Mouse (Mus musculus) kidney, postnatal 14 days (tissue): ENCODE results near the gene Ccser1.

Source experiments
- DNase-seq: peaks from one replicate; pipeline ENCODE4 v3.0.0; 2022; ENCODE audit warnings: mixed read lengths

The Ccser1 gene

DNA sequence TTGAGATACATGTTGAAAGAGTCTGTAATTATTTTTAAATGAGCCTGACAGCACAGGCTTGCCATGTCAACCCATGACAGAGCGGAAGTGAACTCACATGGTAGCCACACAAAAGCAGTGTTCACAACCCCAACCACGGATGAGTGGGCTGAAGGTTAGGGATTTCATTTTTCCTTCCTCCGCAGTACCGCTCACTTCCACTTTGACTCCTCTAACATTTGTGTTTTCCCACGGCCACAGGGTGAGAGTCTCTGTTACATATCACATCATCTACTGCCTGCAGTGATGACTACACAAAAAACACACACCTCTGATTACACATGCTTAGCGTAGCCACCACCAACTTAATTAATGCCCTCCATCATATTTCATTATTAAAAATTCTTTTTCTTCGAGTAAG is 120.9 kb downstream of the Ccser1 start:
- no peak for DNase-seq

- DNase-seq = no peak
These were observed 121.5 kb downstream of the Ccser1 start for GRCm38 (mm10) chr6:61301631-61302030.

DNA sequence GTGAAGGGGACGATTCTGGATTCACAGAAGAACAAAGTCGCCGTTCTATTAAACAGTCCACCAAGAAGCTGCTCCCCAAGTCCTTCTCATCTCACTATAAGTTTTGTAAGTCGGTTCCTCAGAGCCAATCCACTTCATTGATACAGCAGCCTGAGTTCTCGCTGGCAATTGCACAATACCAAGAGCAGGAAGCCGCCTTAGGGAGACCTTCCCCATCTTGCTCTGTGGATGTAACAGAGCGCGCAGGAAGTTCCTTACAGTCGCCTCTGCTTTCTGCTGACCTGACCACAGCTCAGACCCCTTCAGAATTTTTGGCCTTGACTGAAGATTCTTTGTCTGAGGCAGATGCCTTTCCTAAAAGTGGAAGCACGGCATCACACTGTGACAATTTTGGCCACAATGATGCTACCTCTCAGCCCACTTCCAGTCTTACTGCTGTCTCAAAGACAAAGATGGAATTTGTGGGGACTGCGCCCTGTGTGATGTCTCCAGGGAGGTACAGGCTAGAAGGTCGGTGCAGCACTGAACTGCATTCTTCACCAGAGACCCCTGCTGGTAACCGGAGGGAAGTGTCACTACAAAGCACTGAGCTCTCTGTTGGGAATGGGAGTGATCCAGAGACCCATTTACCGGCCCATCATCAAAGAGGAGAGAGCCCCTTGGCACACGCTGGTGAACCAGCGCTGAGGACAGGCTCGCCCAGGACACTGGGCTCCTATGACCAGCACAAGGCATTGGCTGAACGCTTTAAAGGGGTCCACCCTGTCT is 131.4 kb downstream of the Ccser1 start:
- DNase-seq = no peak

DNA sequence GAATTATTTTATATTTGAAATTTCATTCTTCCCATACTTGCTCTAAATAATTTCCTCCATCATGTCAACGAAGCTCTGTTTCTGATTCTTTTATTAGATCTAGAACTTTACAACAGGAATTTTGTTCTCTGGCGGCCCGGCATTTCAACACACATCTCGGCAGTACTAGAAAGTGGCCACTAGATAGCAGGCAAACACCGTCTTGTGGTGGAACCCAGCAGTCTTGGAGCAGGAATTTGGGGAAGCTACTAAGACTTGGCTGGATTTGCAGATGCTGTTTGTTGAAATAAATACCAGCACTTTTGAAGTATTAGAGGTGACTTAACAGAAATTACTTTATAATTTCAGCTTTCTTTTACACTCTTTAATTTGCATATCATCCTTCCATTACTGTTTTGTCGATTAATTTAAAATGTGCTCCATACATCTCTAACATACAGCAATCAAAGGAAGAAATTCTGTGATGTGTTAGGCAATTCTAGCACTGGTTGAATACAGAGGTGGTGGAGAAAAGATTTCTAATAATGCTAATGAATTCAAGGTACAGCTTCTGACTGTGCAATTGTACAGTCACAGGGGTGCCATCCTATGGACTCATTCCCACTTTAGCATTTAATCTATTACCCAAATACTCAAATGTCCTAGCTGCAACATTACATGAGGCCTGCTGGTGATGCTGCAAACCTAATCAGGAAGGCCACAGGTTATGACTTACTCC is 135.9 kb downstream of the Ccser1 start:
- peak; percentile 46 for DNase-seq

DNA sequence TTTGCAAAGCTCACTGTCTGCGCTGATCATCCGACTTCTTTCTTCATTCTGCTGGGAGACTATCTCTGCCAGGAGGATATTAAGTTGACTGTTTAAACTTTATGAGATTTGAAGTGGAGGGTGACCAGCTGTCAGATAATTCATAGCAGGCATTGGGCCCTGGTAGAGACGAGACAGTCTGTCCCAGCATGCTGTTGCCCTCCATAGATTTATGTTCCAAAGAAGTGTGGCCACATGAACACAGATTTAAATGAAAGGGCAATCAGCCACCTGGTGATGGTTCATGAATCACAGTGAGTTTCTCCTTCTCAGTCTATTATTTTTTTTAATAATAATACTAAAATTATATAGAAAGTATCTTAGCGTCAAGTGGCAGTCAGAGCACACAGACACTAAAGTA is 140.7 kb downstream of the Ccser1 start:
- no peak for DNase-seq

GRCm38 (mm10) chr6:61322328-61322727 is 142.2 kb downstream of the Ccser1 start:
- no peak for DNase-seq

GRCm38 (mm10) chr6:61326131-61326530 is 146.0 kb downstream of the Ccser1 start:
- DNase-seq = no peak

DNA sequence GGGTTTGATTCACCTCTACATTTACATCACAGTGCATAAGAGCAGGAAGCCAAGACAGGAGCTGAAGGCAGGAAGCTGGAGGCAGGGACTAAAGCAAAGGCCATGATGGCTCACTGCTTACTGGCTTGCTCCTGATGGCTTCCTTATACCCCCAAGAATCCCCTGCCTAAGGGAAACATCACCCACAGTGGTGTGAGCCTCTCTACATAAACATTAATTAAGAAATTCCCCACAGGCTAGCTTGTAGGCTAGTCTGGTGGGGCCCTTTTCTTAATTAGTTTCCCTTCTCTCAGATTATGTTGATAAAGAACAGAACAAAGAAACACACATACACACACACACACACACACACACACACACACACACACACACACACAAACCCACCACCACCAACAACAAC is 148.9 kb downstream of the Ccser1 start:
- DNase-seq = no peak

GRCm38 (mm10) chr6:61329593-61330540 is 149.7 kb downstream of the Ccser1 start:
- no peak for DNase-seq

DNA sequence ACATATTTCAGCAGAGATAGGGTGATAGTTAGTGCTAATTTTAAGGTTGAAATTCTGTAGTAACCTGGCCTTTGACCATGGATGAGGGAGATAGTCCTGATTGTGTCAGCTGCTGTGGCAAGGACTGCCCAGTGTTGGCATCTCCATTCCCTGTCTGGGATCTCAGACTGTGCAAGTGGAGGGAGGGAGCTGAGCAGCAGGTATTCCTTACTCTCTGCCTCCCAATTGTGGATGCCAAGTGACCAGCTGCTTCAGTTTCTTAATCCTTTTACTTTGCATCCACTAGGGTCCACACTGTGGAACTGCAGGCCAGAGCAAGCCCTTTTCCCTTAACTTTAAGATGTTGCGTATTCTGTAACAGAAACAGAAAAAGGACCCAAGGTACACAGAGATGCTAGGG is 154.3 kb downstream of the Ccser1 start:
- DNase-seq = no peak

- peak; percentile 8 for DNase-seq
These were observed 167.1 kb downstream of the Ccser1 start for GRCm38 (mm10) chr6:61347045-61347838.

DNA sequence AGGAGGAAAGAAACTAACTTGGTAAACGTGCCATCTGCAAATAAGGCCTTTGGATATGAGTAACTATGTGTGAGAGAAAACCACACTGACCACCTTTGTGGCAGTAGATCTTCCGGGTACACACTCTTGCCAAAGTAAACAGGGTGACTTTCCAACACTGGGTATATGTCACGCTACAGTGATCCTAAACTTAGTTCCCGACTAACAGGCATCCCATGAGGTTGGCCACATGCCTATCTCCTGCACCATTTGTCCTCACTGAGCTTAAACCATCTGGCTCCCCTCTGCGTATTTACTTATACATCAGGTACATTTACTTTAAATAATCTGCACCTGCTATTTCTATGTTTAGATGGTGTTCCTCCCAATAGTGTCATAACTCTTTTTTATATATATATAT is 183.6 kb downstream of the Ccser1 start:
- DNase-seq = peak; percentile 3

GRCm38 (mm10) chr6:61382526-61382925 is 202.4 kb downstream of the Ccser1 start:
- DNase-seq = peak; percentile 3

- no peak for DNase-seq
These were observed 202.9 kb downstream of the Ccser1 start for GRCm38 (mm10) chr6:61382991-61383390.

- DNase-seq = no peak
These were observed 206.9 kb downstream of the Ccser1 start for GRCm38 (mm10) chr6:61387046-61387445.

- no peak for DNase-seq
These were observed 247.4 kb downstream of the Ccser1 start for GRCm38 (mm10) chr6:61427490-61427889.

DNA sequence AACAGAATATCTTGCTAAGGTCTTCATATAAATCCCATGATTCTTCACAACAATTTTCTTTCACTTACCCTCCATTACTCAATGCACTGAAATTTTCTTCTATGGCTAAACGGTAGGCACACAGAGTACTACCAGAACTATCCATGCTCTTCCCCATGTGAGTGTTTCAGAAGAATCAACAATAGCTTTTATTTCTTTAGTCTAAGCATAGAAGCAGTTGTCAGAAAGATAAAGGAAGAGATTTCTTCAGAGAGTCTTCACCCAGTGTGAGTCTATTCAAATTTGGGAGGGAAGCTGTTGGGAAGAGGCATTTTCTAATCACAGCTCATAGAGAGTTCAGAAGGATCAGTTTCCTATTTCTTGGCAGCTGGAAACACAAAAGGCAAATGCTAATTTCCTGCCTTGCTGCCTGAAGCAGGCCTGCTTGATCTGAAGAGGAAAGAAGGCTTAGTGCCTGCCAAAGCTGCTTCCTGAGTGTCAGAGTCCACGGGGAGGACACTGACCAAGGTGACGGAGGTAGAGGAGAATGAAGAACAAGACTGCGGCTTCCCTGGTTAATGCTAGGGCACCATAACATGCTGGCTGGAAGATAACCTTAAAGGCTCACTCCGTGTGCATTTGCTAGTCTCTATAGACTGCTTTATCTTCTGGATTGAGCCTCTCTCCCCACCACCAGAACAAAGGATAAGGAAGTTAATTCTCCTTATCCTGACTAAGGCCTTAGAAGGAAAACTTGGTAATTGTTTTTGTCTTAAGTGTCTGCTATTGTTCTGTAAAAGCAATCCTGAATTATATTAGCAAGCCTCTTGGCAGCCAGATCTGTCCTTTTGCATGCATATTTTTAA is 251.0 kb downstream of the Ccser1 start:
- peak; percentile 50 for DNase-seq

GRCm38 (mm10) chr6:61431726-61431984 is 251.5 kb downstream of the Ccser1 start:
- no peak for DNase-seq

DNA sequence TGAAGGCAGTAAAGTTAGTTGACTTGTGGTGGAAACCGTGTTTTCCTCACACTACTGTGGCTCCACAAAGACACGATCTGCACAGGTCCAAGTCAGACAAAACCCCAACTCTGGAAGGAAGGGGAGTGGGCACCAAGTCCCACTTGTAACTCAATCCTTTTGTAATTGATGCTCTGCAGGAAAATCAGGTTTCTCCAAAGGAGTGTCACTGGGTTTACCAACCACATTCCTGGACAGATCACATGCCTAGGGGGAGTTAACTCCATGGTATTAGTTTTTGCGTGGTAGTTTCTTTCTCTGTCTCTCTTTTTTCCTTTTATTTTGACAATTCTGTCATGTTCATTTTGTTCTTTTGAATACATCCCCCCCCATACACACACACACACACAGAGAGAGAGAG is 252.0 kb downstream of the Ccser1 start:
- no peak for DNase-seq

- DNase-seq = no peak
These were observed 252.6 kb downstream of the Ccser1 start for GRCm38 (mm10) chr6:61432703-61433102.

GRCm38 (mm10) chr6:61438165-61438564 is 258.0 kb downstream of the Ccser1 start:
- no peak for DNase-seq
